Mouse (Mus musculus): Measurements from ENCODE around the gene Gm7534.
"Not testable (repeated sequence)": the region's sequence is repeated elsewhere in the genome, so short reads cannot be mapped to it uniquely, and the experiment has no call there.

- TF ChIP-seq CTCF (conservative IDR thresholded peaks at IDR 0.05; ENCODE audit: low read length); NANOG (IDR thresholded peaks at IDR 0.05; ENCODE audit: borderline replicate concordance, low read length); POU5F1 (IDR thresholded peaks at IDR 0.05; ENCODE audit: borderline replicate concordance, low read length): not testable (repeated sequence)
Observed at GRCm38 (mm10) chr4:134144297-134144696, 58.5 kb downstream of the Gm7534 start.

Data from E14TG2a.4 (cell line).